8 mouse cellular contexts compared by ENCODE assay signal in the genomic region with DNA sequence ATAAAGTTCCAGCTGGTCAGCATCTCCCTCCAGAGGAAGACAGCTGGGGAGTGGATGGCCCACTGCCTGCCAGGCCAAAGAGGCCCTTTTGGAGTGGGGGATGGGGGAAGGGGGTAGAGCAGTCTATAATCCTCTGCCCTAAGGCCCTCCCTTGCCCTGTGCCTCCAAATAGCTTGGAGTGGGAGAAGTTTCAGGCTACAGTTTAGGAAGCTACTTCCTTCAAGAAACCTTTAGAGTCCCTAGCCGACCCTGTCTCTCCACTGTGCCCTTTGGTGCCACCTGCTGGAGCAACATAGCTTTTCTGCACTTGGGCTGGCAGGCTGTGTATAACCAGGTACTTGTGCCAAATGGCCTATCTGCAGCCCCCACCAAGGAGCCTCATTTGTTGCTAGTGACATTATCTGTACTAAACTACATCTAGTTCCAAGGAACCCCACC. TPM values are rescaled to one million over a fixed set of nuclear protein-coding genes. Genes with fewer than 3 reads are reported as not detected.
DNase-seq lines count a peak whose midpoint lies in the region; ATAC-seq and TF ChIP-seq lines count a peak whose summit lies in the region.

No protein-coding gene starts in this region.

- no peak for TF ChIP-seq EP300 in ES-Bruce4 (IDR thresholded peaks at IDR 0.05; ENCODE audit: insufficient read depth, low read depth, low read length)

- no peak overlapping the region for H3K27ac ChIP-seq in ES-Bruce4 (ENCODE audit: insufficient read depth, low read length)
- 0 out of 2 replicates have a peak overlapping the region, but pooled peaks have one; percentile 8 for H3K27ac ChIP-seq in embryonic facial prominence, embryonic 13.5 days
- peak overlapping the region; percentile 67 for H3K27ac ChIP-seq in heart, embryonic 12.5 days (ENCODE audit: poor library complexity, severe bottlenecking)
- H3K27ac ChIP-seq in kidney, postnatal 0 days = peak overlapping the region; percentile 71
- H3K27ac ChIP-seq in lung, embryonic 15.5 days = peak overlapping the region; percentile 93

- peak; percentile 83 for TF ChIP-seq CTCF in ES-Bruce4 (IDR thresholded peaks at IDR 0.05; ENCODE audit: low read depth, low read length)
- TF ChIP-seq CTCF in kidney, postnatal 0 days (IDR thresholded peaks at IDR 0.05; ENCODE audit: low read depth) = peak; percentile 93

- H3K36me3 ChIP-seq in ES-Bruce4 (ENCODE audit: control insufficient read depth, insufficient read depth, low read length, poor library complexity, severe bottlenecking) = peaks cover 12% of the 10 kb centered on the region
- H3K36me3 ChIP-seq in embryonic facial prominence, embryonic 13.5 days = peaks cover 52% of the 10 kb centered on the region
- peaks cover 44% of the 10 kb centered on the region for H3K36me3 ChIP-seq in heart, embryonic 12.5 days
- peaks cover 20% of the 10 kb centered on the region for H3K36me3 ChIP-seq in kidney, postnatal 0 days (ENCODE audit: insufficient read depth, low read length)
- peaks cover 33% of the 10 kb centered on the region for H3K36me3 ChIP-seq in lung, embryonic 15.5 days

- no peak overlapping the region for H3K4me2 ChIP-seq in embryonic facial prominence, embryonic 13.5 days
- no peak overlapping the region for H3K4me2 ChIP-seq in heart, embryonic 12.5 days
- no peak overlapping the region for H3K4me2 ChIP-seq in kidney, postnatal 0 days (ENCODE audit: low read length)
- H3K4me2 ChIP-seq in lung, embryonic 15.5 days = no peak overlapping the region

- H3K4me3 ChIP-seq in ES-Bruce4 (ENCODE audit: low read depth, low read length) = no peak overlapping the region
- H3K4me3 ChIP-seq in embryonic facial prominence, embryonic 13.5 days = no peak overlapping the region
- no peak overlapping the region for H3K4me3 ChIP-seq in heart, embryonic 12.5 days
- no peak overlapping the region for H3K4me3 ChIP-seq in kidney, postnatal 0 days (replicated peaks; ENCODE audit: low read depth, low read length)
- no peak overlapping the region for H3K4me3 ChIP-seq in lung, embryonic 15.5 days

- H3K4me1 ChIP-seq in ES-Bruce4 (ENCODE audit: control insufficient read depth, insufficient read depth, low read length) = no peaks in the 10 kb centered on the region
- peaks cover 10% of the 10 kb centered on the region for H3K4me1 ChIP-seq in embryonic facial prominence, embryonic 13.5 days
- peaks cover 18% of the 10 kb centered on the region for H3K4me1 ChIP-seq in heart, embryonic 12.5 days (replicated peaks)
- peaks cover 17% of the 10 kb centered on the region; the same call in 1 of the 2 replicates for H3K4me1 ChIP-seq in kidney, postnatal 0 days (replicated peaks; ENCODE audit: insufficient read depth, low read length)
- peaks cover 25% of the 10 kb centered on the region for H3K4me1 ChIP-seq in lung, embryonic 15.5 days

- no peak for ATAC-seq in embryonic facial prominence, embryonic 13.5 days (ENCODE audit: insufficient number of reproducible peaks, insufficient read depth, low FRiP score, low TSS enrichment, low read depth)
- ATAC-seq in heart, embryonic 12.5 days (ENCODE audit: insufficient number of reproducible peaks, low FRiP score) = peak; percentile 58
- peak; percentile 52 for ATAC-seq in kidney, postnatal 0 days (replicated peaks; ENCODE audit: low FRiP score, low read depth)
- ATAC-seq in lung, embryonic 15.5 days (ENCODE audit: borderline replicate concordance, extremely low read depth, low FRiP score, low TSS enrichment) = peak; percentile 93
- no peak for ATAC-seq in activated CD4-positive, CD25-positive, alpha-beta regulatory T cell, adult 4 months

- 4% methylated on average over 1 of the region's 1 CpGs for WGBS in embryonic facial prominence, embryonic 13.5 days
- 0% methylated on average over 1 of the region's 1 CpGs for WGBS in heart, embryonic 12.5 days
- 0% methylated on average over 1 of the region's 1 CpGs for WGBS in kidney, postnatal 0 days
- 0% methylated on average over 1 of the region's 1 CpGs for WGBS in lung, embryonic 15.5 days

- no peaks in the 10 kb centered on the region for H3K9me3 ChIP-seq in ES-Bruce4 (replicated peaks; ENCODE audit: control insufficient read depth, insufficient read depth, low read length, poor library complexity, severe bottlenecking)
- H3K9me3 ChIP-seq in embryonic facial prominence, embryonic 13.5 days = no peaks in the 10 kb centered on the region
- no peaks in the 10 kb centered on the region for H3K9me3 ChIP-seq in heart, embryonic 12.5 days (replicated peaks)
- H3K9me3 ChIP-seq in kidney, postnatal 0 days (replicated peaks; ENCODE audit: low read length) = no peaks in the 10 kb centered on the region
- no peaks in the 10 kb centered on the region for H3K9me3 ChIP-seq in lung, embryonic 15.5 days

- peak; percentile 87 for DNase-seq in adrenal gland, postnatal 10 days
- DNase-seq in kidney, postnatal 0 days (ENCODE audit: low spot score) = peak; percentile 89
- DNase-seq in retina, adult 2 months (ENCODE audit: low read depth, low spot score) = peak; percentile 41

- H3K27me3 ChIP-seq in ES-Bruce4 (ENCODE audit: control insufficient read depth, insufficient read depth, low read length, poor library complexity, severe bottlenecking) = no peaks in the 10 kb centered on the region
- H3K27me3 ChIP-seq in embryonic facial prominence, embryonic 13.5 days = no peaks in the 10 kb centered on the region
- H3K27me3 ChIP-seq in heart, embryonic 12.5 days (replicated peaks) = no peaks in the 10 kb centered on the region
- H3K27me3 ChIP-seq in kidney, postnatal 0 days (ENCODE audit: insufficient read depth, low read length) = no peaks in the 10 kb centered on the region
- H3K27me3 ChIP-seq in lung, embryonic 15.5 days = no peaks in the 10 kb centered on the region

- no peak overlapping the region for H3K9ac ChIP-seq in ES-Bruce4 (ENCODE audit: low read depth, poor library complexity, severe bottlenecking)
- H3K9ac ChIP-seq in embryonic facial prominence, embryonic 13.5 days = peak overlapping the region; percentile 49; the same call in 1 of the 2 replicates
- no peak overlapping the region for H3K9ac ChIP-seq in heart, embryonic 12.5 days
- H3K9ac ChIP-seq in kidney, postnatal 0 days (ENCODE audit: low read depth, low read length) = no peak overlapping the region
- H3K9ac ChIP-seq in lung, embryonic 15.5 days = no peak overlapping the region

- no peak for TF ChIP-seq POLR2A in ES-Bruce4 (IDR thresholded peaks at IDR 0.05; ENCODE audit: insufficient read depth, low read length)

RNA-seq across cellular contexts. Expression of gene Hsd11b2, which starts 15.4 kb away (rescaled TPM):
- 0.54 and 0.61 TPM in 2 replicates for polyA plus RNA-seq in ES-Bruce4 (2011; ENCODE audit: insufficient read depth, insufficient read length, low read depth, missing spikeins)
- 1 to 10 TPM; 1.9 to 2.5 TPM for total RNA-seq in adrenal gland, postnatal 10 days (2021)
- polyA plus RNA-seq in embryonic facial prominence, embryonic 13.5 days (2015; fragmentation: Nextera tagmentation; extraction: Ambion mirVana) = 0.87 and 1.1 TPM in 2 replicates
- 1.7 and 1.9 TPM in 2 replicates for polyA plus RNA-seq in heart, embryonic 12.5 days (2016; fragmentation: Nextera tagmentation; extraction: Ambion mirVana)
- polyA plus RNA-seq in kidney, postnatal 0 days (2015; fragmentation: Nextera tagmentation; extraction: Ambion mirVana) = 42.4 and 44.8 TPM in 2 replicates
- 2.6 and 2.8 TPM in 2 replicates for polyA plus RNA-seq in lung, embryonic 15.5 days (2015; fragmentation: Nextera tagmentation; extraction: Ambion mirVana)
- not detected for polyA plus RNA-seq in activated CD4-positive, CD25-positive, alpha-beta regulatory T cell, adult 4 months (2017; shearing (Covaris generic))

RNA-seq across cellular contexts. Expression of gene Atp6v0d1, which starts 31.9 kb away (rescaled TPM):
- 78.4 and 86.5 TPM in 2 replicates for polyA plus RNA-seq in ES-Bruce4 (2011; ENCODE audit: insufficient read depth, insufficient read length, low read depth, missing spikeins)
- total RNA-seq in adrenal gland, postnatal 10 days (2021) = 10 to 100 TPM; 92.8 to 94.0 TPM
- 78.4 and 80.4 TPM in 2 replicates for polyA plus RNA-seq in embryonic facial prominence, embryonic 13.5 days (2015; fragmentation: Nextera tagmentation; extraction: Ambion mirVana)
- 51.4 and 52.9 TPM in 2 replicates for polyA plus RNA-seq in heart, embryonic 12.5 days (2016; fragmentation: Nextera tagmentation; extraction: Ambion mirVana)
- polyA plus RNA-seq in kidney, postnatal 0 days (2015; fragmentation: Nextera tagmentation; extraction: Ambion mirVana) = 112 and 122 TPM in 2 replicates
- 80.8 and 82.1 TPM in 2 replicates for polyA plus RNA-seq in lung, embryonic 15.5 days (2015; fragmentation: Nextera tagmentation; extraction: Ambion mirVana)
- polyA plus RNA-seq in activated CD4-positive, CD25-positive, alpha-beta regulatory T cell, adult 4 months (2017; shearing (Covaris generic)) = 10 to 100 TPM; 40.7 to 42.8 TPM

RNA-seq across cellular contexts. Expression of gene Zdhhc1, which starts 37.2 kb away (rescaled TPM):
- polyA plus RNA-seq in ES-Bruce4 (2011; ENCODE audit: insufficient read depth, insufficient read length, low read depth, missing spikeins) = 6.8 and 9.2 TPM in 2 replicates
- 10 to 100 TPM; 15.1 to 18.4 TPM for total RNA-seq in adrenal gland, postnatal 10 days (2021)
- 52.2 and 53.3 TPM in 2 replicates for polyA plus RNA-seq in embryonic facial prominence, embryonic 13.5 days (2015; fragmentation: Nextera tagmentation; extraction: Ambion mirVana)
- 23.1 and 23.3 TPM in 2 replicates for polyA plus RNA-seq in heart, embryonic 12.5 days (2016; fragmentation: Nextera tagmentation; extraction: Ambion mirVana)
- polyA plus RNA-seq in kidney, postnatal 0 days (2015; fragmentation: Nextera tagmentation; extraction: Ambion mirVana) = 28.0 and 30.5 TPM in 2 replicates
- 44.0 and 50.9 TPM in 2 replicates for polyA plus RNA-seq in lung, embryonic 15.5 days (2015; fragmentation: Nextera tagmentation; extraction: Ambion mirVana)
- under 1 TPM; 0.43 to 0.62 TPM for polyA plus RNA-seq in activated CD4-positive, CD25-positive, alpha-beta regulatory T cell, adult 4 months (2017; shearing (Covaris generic))

Comparison
In these comparisons a context has a peak if more than half of its experiments do, and no peak if none do; other contexts are left out.
1. ATAC-seq: peak in heart, embryonic 12.5 days (single experiment), kidney, postnatal 0 days (single experiment) and lung, embryonic 15.5 days (single experiment); none in embryonic facial prominence, embryonic 13.5 days (single experiment) and activated CD4-positive, CD25-positive, alpha-beta regulatory T cell, adult 4 months (single experiment).
2. RNA of gene Hsd11b2, which starts 15.4 kb away (polyA plus RNA-seq): 42.4 to 44.8 TPM in kidney, postnatal 0 days; 2.6 to 2.8 TPM in lung, embryonic 15.5 days, 1.7 to 1.9 TPM in heart, embryonic 12.5 days, 0.87 to 1.1 TPM in embryonic facial prominence, embryonic 13.5 days, 0.54 to 0.61 TPM in ES-Bruce4 and not detected in activated CD4-positive, CD25-positive, alpha-beta regulatory T cell, adult 4 months; every median in the first group is over 10 times any median in the second.
3. Peak in every context shown above with its lines, with median percentiles within 50 percentile points of each other: DNase-seq.